Mouse (Mus musculus) erythroblast, embryonic 14.5 days (primary cell): Measurements from ENCODE around the gene Polk. TPM values are rescaled to one million over a fixed set of nuclear protein-coding genes. Genes with fewer than 3 reads are reported as not detected.

Source experiments
- H3K27me3 ChIP-seq: 2 replicates; pipeline ENCODE4 v1.6.1; 2012; ENCODE audit warnings: inconsistent platforms; ENCODE audit not compliant: control insufficient read depth
- H3K36me3 ChIP-seq: 2 replicates; pipeline ENCODE4 v1.6.1; 2012; ENCODE audit warnings: mild to moderate bottlenecking, inconsistent platforms; ENCODE audit not compliant: control insufficient read depth
- H3K4me1 ChIP-seq: 2 replicates; pipeline ENCODE4 v1.6.1; 2012; ENCODE audit warnings: inconsistent platforms; ENCODE audit not compliant: control insufficient read depth
- H3K4me3 ChIP-seq: replicated peaks from 2 replicates; pipeline ENCODE3; 2012; ENCODE audit warnings: moderate library complexity, mild to moderate bottlenecking, inconsistent platforms
- H3K9me3 ChIP-seq: 2 replicates; pipeline ENCODE4 v1.6.1; 2012; ENCODE audit warnings: low read length, inconsistent platforms, mixed read lengths; ENCODE audit not compliant: control insufficient read depth
- GATA1 ChIP-seq: IDR thresholded peaks from 2 replicates; pipeline ENCODE4 v1.6.1; 2012; ENCODE audit warnings: low read length, inconsistent platforms, mixed read lengths
- TAL1 ChIP-seq: IDR thresholded peaks from 3 replicates; pipeline ENCODE4 v1.6.1; 2012; ENCODE audit warnings: low read length, inconsistent platforms, mixed read lengths
- polyA plus RNA-seq: library from polyadenylated mRNA; stranded (reverse); fragments of >175 nt; gene quantifications from 2 replicates; pipeline ENCODE4 v1.2.3, GENCODE M21; 2012

The Polk gene
- polyA plus RNA-seq, 1 experiment, result 0.06 TPM

DNA sequence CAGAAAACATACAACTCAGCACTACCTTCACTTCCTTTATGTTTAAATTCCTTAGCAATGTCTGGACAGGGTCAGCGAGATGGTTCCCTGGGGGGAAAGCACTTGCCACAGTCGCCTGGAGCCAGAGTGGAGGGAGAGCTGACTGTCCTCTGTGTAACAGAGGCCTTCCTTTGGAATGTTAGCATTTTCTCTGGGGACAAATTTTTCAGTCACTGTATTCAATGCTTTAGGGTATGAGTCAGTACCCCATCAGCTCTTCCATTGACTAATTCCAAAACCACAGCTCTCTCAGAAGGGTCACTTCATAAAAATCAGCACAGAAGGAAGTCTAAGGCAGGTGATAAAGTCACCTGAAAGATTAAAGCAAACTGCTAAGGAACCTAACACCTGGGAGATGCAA lies 8.6 kb downstream of the Polk start:
- Histone ChIP-seq H3K9me3 (no peaks in the 10 kb centered on the region), H3K36me3 (no peaks in the 10 kb centered on the region; the same call in none of the 2 replicates), H3K27me3 (no peaks in the 10 kb centered on the region), H3K4me1 (peaks cover 8% of the 10 kb centered on the region), H3K4me3 (no peak overlapping the region)
- TF ChIP-seq TAL1 (no peak), GATA1 (no peak)

- TF ChIP-seq GATA1, result no peak
- no peak for TF ChIP-seq TAL1
- no peaks in the 10 kb centered on the region for H3K9me3 ChIP-seq
- peaks cover 9% of the 10 kb centered on the region for H3K4me1 ChIP-seq
- H3K4me3 ChIP-seq, result no peak overlapping the region
- no peaks in the 10 kb centered on the region; the same call in none of the 2 replicates for H3K36me3 ChIP-seq
- H3K27me3 ChIP-seq, result no peaks in the 10 kb centered on the region
Observed at GRCm38 (mm10) chr13:96532176-96532575, 10.2 kb downstream of the Polk start.

DNA sequence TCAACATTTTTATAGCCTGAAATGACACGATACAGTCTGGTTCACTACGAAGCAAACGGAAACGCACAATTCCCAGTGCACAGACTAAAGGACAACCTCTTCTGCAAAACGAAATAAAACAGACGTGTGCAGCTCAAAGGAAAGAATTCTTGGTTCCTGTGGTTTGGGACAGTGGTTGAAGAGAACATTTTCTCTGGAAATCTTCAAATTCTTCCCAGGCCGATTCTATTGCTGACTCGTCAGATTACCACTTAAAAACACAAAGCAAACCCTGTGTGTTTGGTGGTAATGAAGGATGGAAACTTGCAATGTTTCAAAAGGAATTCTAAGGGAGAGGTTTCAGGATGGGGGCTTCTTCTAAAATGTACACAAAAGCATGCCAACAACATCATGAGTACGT lies 12.3 kb downstream of the Polk start:
- H3K36me3 ChIP-seq, result no peaks in the 10 kb centered on the region; the same call in none of the 2 replicates
- no peak overlapping the region for H3K4me3 ChIP-seq
- H3K9me3 ChIP-seq, result no peaks in the 10 kb centered on the region
- H3K4me1 ChIP-seq, result peaks cover 5% of the 10 kb centered on the region
- no peak for TF ChIP-seq TAL1
- no peak for TF ChIP-seq GATA1
- no peaks in the 10 kb centered on the region for H3K27me3 ChIP-seq

DNA sequence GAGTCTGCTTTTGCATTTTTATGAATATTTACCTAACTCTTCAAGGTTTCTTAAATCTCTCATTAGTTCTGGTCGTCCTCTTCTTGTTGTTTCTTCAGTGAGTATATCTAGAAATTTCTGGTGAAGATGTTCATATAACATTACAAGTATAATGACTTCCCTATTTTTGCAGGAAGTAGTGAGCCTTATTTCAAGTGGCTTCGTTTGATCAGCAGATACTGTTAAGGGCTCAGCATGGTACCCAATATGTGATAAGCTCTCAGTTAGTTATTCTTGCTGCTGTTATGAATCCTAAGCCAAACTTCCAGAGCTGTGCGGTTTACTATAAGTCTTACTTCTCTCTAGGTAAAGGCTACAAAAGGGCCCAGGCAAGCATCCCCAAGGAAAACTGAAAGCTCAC lies 12.8 kb downstream of the Polk start:
- Histone ChIP-seq H3K4me1 (peaks cover 5% of the 10 kb centered on the region), H3K36me3 (no peaks in the 10 kb centered on the region; the same call in none of the 2 replicates), H3K4me3 (no peak overlapping the region), H3K9me3 (no peaks in the 10 kb centered on the region), H3K27me3 (no peaks in the 10 kb centered on the region)
- TF ChIP-seq GATA1 (no peak), TAL1 (no peak)

- TF ChIP-seq GATA1, result no peak
- TF ChIP-seq TAL1, result no peak
- Histone ChIP-seq H3K4me3 (no peak overlapping the region), H3K27me3 (no peaks in the 10 kb centered on the region), H3K4me1 (peaks cover 5% of the 10 kb centered on the region), H3K9me3 (no peaks in the 10 kb centered on the region), H3K36me3 (no peaks in the 10 kb centered on the region; the same call in none of the 2 replicates)
Observed at GRCm38 (mm10) chr13:96528776-96529175, 13.6 kb downstream of the Polk start.

GRCm38 (mm10) chr13:96527856-96528255 lies 14.5 kb downstream of the Polk start:
- TF ChIP-seq TAL1, result no peak
- no peak for TF ChIP-seq GATA1
- H3K27me3 ChIP-seq, result no peaks in the 10 kb centered on the region
- H3K4me1 ChIP-seq, result peaks cover 5% of the 10 kb centered on the region
- H3K36me3 ChIP-seq, result no peaks in the 10 kb centered on the region; the same call in none of the 2 replicates
- H3K4me3 ChIP-seq, result no peak overlapping the region
- H3K9me3 ChIP-seq, result no peaks in the 10 kb centered on the region

DNA sequence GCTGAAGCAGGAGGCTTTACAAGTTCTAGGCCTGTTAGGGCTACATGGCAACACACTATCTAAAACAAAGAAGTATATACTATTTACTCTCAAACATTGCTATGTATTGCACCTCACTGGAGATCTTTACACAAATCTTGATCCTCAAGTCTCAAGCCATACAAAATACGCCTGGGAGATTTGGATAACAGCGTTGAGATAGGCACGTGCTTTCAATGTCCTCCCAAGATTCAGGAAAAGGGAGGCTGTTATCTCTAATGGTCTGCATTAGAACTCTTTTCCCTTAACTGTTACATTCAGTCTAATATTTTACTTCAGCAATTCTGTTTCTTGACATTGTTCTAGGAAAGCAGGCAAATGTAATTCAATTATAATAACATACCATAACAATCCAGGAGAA lies 15.4 kb downstream of the Polk start:
- no peaks in the 10 kb centered on the region; the same call in none of the 2 replicates for H3K36me3 ChIP-seq
- no peak overlapping the region for H3K4me3 ChIP-seq
- H3K4me1 ChIP-seq, result peaks cover 3% of the 10 kb centered on the region
- TF ChIP-seq TAL1 (no peak), GATA1 (no peak)
- H3K27me3 ChIP-seq, result no peaks in the 10 kb centered on the region
- no peaks in the 10 kb centered on the region for H3K9me3 ChIP-seq

DNA sequence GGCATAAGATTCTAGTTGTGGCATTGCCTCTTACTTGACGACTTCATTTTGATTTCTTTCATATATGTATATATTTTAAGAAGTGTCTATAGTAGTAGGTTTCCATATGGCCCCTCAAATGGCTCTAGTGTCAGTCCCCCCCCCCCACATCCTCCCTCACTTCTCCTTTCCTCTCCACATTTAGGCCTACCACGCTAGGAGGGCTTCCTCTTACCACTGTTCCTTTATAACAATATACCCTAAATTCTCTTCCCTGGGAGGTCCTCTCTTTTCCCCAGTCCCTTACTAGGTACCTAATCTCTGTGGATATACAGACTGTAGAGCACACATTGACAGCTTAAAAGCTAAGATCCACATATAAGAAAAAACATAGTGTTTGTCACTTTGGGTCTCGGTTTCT lies 21.1 kb downstream of the Polk start:
- Histone ChIP-seq H3K9me3 (no peaks in the 10 kb centered on the region), H3K4me1 (no peaks in the 10 kb centered on the region)

DNA sequence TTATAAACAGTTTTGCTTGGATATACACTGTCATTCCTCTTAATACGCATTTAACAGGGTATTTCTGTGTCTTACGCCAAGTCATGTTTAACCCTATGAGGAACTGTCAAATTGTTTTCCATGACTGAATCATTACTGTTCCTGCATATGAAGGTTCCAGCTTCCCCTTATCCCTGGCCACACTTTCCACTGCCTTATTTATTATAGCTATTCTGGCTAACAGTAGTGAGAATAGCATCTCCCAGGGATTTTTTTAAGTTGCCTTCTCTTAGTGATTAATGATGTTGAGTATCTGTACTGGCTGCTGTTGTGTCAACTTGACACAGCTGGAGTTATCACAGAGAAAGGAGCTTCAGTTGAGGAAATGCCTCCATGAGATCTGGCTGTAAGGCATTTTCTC lies 25.0 kb downstream of the Polk start:
- Histone ChIP-seq H3K27me3 (no peaks in the 10 kb centered on the region), H3K36me3 (peaks cover 23% of the 10 kb centered on the region), H3K9me3 (no peaks in the 10 kb centered on the region), H3K4me1 (no peaks in the 10 kb centered on the region), H3K4me3 (no peak overlapping the region)
- no peak for TF ChIP-seq TAL1
- no peak for TF ChIP-seq GATA1

More for the DNA sequence above, 21.1 kb downstream of the Polk start:
- H3K4me3 ChIP-seq, result no peak overlapping the region
- TF ChIP-seq GATA1 (no peak), TAL1 (no peak)
- no peaks in the 10 kb centered on the region for H3K27me3 ChIP-seq
- peaks cover 7% of the 10 kb centered on the region for H3K36me3 ChIP-seq

DNA sequence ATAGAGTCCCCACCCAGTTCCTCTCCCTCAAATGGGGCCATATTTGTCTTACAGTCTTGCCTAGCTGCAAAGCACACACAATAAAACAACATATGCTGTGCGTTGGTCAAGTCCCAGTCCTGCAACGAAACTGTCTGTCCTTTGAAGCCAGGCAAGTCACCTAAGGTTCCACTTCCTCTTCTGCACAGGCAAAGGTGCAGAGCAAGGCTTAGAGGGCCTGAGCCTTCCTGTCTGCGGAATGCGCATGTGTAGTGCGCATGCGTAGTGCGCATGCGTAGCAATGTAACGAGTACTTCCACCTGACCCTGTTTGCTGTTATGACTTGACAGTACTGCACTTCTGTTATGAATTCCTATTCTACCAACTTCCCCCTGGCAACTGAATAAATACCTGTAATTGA lies 26.1 kb downstream of the Polk start:
- no peaks in the 10 kb centered on the region for H3K27me3 ChIP-seq
- no peak for TF ChIP-seq GATA1
- no peak for TF ChIP-seq TAL1
- H3K4me3 ChIP-seq, result no peak overlapping the region
- no peaks in the 10 kb centered on the region for H3K9me3 ChIP-seq
- H3K4me1 ChIP-seq, result no peaks in the 10 kb centered on the region
- H3K36me3 ChIP-seq, result peaks cover 23% of the 10 kb centered on the region
